Mouse (Mus musculus) right cerebral cortex, adult 2 months (tissue): ENCODE results near the gene Kdm2a.
A peak's percentile ranks its signal among the peaks of the same experiment; 100 is the strongest.

Experiments used
- DNase-seq, 2 experiments: peaks; one replicate each; pipeline ENCODE4 v3.0.0; 2021 to 2022; ENCODE audit warnings: low spot score in 2 of 2

Gene Kdm2a

GRCm38 (mm10) chr19:4299574-4300270 is 98.4 kb downstream of the Kdm2a start:
- DNase-seq: no peak

DNA sequence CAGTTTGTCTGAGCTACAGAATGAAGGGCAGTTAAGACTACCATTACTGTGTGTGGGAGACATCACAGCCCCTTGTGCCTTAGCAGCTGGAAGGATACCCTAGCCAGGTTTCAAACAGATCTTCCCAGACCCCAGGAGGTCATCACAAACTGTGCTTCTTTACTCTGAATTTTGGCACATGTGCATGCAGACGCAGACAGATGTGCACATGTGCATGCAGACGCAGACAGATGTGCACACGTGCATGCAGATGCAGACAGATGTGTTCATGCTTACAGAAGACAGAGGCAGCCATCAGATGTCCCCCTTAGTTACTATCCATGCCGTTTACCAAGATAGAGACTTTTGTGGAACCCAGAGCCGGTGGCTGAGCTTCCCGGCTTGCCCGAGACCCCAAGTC is 99.0 kb downstream of the Kdm2a start:
- no peak for DNase-seq

- DNase-seq: no peak
These were observed 99.6 kb downstream of the Kdm2a start for GRCm38 (mm10) chr19:4298322-4299121.

DNA sequence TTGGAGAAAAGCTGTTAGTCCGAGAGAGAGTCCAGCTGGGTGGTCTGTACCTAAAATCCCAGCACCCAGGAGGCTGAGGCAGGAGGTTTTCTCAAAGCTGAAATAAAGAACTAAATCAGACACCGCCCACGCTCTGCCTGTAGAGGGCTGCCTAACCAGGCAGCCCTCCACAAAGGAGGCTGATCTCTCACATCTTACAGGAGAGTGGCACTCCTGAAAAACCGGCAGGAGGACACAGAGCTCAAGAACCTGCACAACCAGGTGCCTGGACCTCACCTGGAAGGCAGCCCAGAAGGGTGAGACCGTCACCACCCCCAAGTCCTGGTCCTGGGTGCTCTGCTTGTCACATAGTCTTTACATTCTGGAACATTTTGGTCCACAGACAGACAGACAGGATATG is 100.2 kb downstream of the Kdm2a start:
- DNase-seq: no peak

DNA sequence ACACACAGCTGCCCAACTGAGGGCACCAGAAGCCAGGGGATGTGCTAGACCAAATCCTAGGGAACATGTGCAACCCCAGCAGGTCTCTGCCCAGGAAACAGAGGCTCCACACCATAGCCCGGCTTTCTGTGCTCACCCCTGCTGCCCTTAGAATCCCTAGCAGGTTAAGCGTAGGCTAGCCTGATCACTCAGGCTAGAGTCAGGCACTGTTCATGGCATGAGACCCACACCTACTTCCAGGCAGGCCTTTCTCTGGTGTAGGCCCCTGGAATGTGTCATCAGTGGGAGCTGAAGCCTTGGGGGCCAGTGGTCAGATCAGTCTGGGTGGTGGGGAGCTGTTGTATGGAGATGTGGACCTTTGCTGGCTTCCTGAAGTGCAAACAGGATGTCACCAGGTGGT is 101.5 kb downstream of the Kdm2a start:
- no peak for DNase-seq

DNA sequence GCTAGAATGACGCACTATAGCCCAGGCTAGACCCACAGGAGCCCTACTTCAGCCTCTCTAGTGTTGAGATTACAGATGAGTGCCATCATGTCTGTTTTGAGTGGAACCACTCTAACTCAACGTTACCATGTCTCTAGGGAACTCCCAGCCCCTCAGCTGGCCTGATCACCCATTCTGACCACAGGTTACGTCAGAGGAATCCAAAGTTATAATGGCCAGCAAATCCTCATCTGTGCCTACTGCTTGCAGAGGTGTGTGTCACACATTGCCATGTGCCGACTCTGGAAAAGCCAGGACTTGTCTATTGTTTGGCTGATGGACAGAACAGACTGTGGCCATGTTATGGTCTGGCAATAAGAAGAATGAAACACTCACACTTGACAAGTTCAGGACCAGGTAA is 102.7 kb downstream of the Kdm2a start:
- DNase-seq: no peak

DNA sequence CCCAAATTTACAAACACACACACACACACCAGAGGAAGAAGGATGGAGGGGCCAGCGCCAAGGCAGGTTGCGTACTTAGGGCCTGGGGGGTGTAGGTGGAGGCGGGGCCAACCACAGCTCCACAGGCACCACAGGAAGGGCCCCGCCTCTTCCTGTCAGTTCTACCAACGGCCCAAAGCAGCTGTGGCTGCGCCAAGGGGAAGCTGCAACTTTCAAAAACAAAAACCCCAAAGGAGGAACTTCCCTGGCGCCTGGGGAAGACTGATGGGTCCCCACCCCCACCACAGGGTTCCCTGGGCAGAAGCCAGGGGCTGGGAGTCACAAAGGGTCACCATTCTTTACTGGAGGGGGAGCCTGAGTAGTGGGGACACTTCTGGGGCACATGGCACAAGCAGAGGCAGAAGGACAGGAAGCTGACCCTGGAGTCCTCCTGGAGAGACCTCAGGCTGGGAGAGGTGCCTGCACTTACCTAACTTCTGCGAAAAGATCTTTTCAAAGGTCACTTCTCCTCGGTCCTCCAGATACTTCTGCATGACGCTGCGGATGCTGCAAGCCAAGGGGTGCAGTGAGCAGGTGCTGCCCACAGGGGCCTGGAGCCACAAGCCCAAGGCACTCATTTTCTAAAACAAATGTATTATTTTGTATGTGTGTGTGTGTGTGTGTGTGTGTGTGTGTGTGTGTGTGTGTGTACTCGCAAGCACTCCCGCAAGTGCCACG is 103.5 kb downstream of the Kdm2a start:
- DNase-seq: no peak

DNA sequence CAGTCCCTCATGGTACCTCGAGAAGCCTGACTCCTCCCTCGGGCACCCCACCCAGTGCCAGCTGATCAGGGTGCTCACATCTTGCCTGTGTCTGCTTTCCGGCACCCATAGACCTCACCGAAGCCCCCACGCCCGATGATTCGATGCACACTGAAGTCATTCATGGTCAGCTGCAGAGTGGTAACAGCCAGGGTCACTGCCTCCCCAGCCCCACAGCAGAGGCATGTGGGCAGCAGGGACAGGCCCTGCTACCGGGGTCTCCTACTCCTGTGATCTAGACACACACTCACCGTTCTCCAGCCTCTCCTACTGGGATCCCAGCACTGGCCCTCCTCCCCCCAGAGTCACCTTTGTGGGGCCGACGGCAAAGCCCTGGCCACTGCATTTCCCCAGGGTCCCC is 106.9 kb downstream of the Kdm2a start:
- no peak for DNase-seq

GRCm38 (mm10) chr19:4290749-4291148 is 107.3 kb downstream of the Kdm2a start:
- DNase-seq: no peak

- DNase-seq: peak in 1 of 2 experiments; percentile 35
These were observed 114.4 kb downstream of the Kdm2a start for GRCm38 (mm10) chr19:4283653-4284052.

GRCm38 (mm10) chr19:4282898-4283553 is 115.1 kb downstream of the Kdm2a start, which contains the start of gene Ankrd13d:
Gene Ankrd13d (minus strand): TSS chr19:4283137.
- DNase-seq: peak; percentile 92 to 94

- DNase-seq: no peak
These were observed 117.7 kb downstream of the Kdm2a start for GRCm38 (mm10) chr19:4280425-4280824.

DNA sequence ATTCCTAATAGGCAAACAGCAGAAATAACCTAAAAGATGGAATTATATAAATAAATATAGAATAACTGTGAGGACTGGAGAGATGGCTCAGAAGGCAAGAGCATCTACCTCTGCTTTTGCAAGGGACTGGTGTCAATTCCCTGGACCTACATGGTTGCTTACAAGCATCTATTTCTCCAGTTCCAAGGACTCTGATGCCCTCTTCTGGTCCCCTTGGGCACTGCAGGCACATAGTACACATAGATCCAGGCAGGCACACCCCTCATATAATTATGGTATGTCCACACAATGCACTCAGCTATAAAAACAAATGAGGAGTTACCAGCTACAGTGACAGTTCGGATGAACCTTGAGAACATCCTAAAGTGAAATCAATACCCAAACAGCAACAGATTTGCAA is 118.6 kb downstream of the Kdm2a start:
- no peak for DNase-seq

DNA sequence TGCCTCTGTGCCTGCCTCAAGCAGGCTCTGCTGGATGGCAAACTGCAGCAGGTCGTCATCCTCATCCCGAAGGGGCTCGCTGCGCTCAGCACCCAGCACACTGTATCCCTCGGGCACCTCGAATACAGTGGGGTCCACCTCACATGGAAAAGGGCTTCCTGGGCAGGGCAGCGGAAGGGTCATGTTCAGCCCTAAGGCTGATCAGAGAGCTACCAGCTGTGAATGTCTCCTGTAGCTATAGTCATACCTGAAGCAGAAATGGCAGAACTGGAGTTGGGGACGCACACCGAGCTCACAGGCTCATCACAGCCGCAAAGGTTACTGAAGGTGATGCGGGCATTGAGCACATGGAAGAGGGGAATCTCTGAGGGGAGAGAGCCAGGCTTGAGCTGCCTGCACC is 127.1 kb downstream of the Kdm2a start:
- DNase-seq: no peak

- DNase-seq: no peak
These were observed 127.9 kb downstream of the Kdm2a start for GRCm38 (mm10) chr19:4270187-4270586.

DNA sequence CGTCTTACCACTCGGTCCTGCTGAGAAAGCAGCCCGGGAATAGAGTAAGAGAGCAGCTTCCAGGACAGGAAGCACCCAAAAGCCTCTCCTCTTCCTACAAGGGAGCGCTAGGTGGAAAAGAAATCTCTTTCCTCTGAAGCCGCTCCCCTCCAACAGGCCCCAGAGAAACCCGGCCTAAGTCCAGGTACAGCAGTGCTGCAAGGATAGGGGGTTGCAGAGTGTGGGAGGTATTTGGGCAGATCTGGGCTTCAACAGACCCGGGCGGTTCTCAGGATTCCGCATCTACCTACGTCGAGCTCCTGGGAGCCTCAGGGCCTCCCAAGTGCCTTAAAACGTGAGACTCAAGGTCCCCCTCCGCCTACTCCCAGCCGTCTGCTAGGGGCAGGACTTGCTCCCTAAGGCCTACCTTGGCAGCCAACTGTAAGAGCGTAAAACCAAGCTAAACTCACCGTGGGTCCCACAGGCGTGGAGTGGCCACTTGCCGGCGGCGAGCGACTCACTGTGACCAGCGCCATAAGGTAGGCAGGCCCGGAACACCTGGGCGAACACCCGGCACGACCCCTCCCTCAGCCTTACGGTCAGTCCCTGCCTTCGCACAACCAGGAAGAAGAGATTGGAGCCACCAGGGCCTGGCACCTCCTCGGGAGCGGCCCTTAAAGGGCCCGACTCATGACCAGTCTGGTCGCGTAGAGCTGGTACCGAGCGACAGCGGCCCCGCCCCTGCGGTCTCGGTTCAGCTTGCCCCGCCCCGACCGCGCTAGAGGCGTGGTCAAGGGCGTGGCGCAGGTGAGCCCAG is 129.3 kb downstream of the Kdm2a start, which contains the start of gene Ssh3:
Gene Ssh3, minus strand, starts transcription at position 615 of the 796 bp plus-strand sequence.
- peak; percentile 64 to 73 for DNase-seq

GRCm38 (mm10) chr19:4265956-4266355 is 132.1 kb downstream of the Kdm2a start:
- no peak for DNase-seq
